Mouse (Mus musculus) lung, postnatal 25 days (tissue): ENCODE measurements around the gene Cerk.
"Not testable (repeated sequence)": the region's sequence is repeated elsewhere in the genome, so short reads cannot be mapped to it uniquely, and the experiment has no call there.

Source experiments
- DNase-seq: peaks from one replicate; pipeline ENCODE4 v3.0.0; 2022; ENCODE audit warnings: low spot score

Cerk gene

GRCm38 (mm10) chr15:86185689-86186569, at the start of gene Cerk:
Gene Cerk (minus strand): TSS chr15:86186141.
- peak; percentile 84 for DNase-seq

DNA sequence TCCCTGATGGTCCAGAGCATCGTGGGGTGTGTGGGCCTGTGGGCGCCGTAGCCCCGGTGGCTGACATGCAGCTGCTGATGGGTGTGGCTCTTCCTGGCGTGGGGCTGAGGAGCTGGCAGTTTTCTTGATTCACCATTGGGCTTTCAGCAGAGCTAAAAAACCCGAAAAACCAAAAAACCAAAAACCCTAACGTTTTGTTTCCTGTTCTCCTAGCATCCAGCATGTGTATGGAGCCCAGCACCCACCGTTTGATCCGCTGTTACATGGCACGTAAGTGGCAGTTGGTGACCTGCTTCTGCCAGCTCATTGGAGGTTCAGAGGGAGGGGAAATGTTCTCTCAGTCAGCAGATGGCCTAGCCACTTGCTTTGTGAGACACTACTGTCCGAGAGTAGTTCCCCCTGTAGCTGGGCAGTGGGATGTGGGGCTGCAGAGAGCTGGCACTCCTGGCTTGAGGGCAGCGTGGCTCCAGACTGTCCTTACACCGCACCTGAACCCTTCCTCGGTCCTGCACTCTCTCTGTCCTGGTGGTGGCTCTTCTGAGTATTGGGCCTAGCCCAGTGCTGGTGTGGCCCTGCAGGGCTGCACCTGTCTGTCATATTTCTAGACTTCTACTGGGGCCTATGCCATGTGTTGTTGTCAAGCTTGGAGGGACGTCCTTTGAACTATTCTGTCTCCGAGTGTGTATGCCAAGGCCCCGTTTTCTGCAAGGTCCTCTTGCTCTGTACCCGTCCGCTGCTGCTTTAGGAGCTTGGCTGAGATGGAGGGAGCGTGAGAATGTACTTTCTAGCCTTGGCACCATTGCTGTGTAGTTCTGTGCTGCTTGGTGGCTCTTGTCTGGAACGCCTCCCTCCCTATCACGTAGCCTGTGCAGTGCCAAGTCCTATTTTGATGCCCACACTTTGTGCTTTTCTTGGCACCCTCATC, 48.8 kb upstream of the Cerk start:
- DNase-seq = no peak

- DNase-seq = no peak
Measured at GRCm38 (mm10) chr15:86234001-86234400, 48.1 kb upstream of the Cerk start.

- DNase-seq = no peak
Measured at GRCm38 (mm10) chr15:86231831-86232512, 46.0 kb upstream of the Cerk start.

GRCm38 (mm10) chr15:86231170-86231569, 45.2 kb upstream of the Cerk start:
- DNase-seq = no peak

DNA sequence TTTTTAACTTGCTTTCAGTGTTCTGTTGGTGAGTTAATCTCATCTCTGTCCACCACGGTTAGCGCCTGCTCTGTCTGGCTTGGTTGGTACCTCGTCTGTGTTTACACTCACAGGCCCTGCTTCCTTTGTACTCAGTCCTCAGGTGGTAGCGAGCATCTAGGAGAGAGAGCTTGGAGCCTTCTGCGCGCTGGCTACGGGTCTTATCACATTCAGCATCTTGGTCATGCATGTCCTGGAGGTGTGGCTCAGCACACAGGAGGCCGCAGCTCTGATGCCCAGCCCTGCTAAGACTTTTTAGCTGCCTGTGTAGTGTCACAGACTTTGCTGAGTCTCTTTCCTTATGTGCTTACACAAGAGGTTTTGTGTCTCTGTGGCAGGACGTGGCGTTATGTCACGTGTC, 43.7 kb upstream of the Cerk start:
- no peak for DNase-seq

GRCm38 (mm10) chr15:86229088-86229487, 43.1 kb upstream of the Cerk start:
- DNase-seq = no peak

GRCm38 (mm10) chr15:86228186-86228585, 42.2 kb upstream of the Cerk start:
- DNase-seq = peak; percentile 72

GRCm38 (mm10) chr15:86226968-86227367, 41.0 kb upstream of the Cerk start:
- no peak for DNase-seq

DNA sequence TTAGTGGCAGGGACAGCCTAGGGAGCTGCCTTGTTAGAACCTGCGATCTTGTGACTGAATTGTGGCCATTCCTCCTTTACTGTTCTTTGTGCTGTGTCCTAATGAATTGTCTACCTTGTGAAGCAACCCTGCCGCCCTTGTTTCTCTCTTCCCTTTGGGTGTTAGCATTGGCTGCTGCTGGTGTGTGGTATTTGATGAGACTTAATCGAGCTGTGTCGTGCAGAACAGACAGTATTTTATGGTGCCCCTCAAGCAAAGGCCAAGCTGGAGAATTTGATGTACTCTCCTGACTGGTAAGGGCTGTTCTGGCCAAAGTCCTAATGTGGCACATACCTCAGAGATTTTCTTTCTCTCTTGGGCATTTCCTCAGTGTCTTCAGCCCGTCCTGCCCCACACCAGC, 40.3 kb upstream of the Cerk start:
- DNase-seq = no peak

GRCm38 (mm10) chr15:86224972-86225551, 39.1 kb upstream of the Cerk start:
- peak; percentile 46 for DNase-seq

DNA sequence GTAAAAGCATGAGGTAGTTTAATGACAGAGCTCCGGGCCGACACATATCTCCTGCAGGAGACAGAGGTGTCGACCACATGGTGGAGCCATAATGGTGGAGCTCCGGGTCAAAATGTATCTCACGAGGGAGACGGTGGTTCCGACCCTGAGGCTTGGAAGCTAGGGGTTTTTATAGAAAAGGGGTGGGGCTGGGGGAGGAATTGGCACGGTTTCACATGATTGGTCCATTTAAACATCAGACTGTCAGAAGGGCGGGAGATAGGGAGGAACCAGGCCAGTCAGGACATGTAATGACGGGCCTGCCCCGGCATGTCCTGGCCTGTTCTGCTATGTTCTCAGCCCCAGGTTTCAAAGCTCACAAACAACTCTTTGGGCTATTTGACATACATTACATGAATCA, 36.0 kb upstream of the Cerk start:
- DNase-seq = not testable (repeated sequence)

GRCm38 (mm10) chr15:86221369-86221768, 35.4 kb upstream of the Cerk start:
- DNase-seq = no peak

DNA sequence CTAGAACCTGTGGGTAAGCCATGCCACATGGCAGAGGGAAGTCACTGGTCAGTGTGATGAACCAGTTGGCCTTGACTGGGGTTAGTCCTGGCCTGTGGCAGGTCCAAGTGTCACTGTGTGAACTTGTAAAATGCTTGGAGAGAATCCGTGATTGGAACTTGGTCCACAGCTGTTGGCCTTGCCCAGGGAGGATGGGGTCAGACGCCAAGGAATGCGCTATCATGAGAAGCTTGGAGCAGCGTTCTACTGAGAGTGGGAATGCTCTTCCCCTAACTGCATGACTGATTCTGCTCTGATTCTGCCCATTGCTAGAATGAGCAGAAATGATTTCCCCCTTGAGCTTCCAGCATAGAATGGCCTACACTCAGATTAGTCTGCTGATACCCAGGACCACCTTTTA, 34.8 kb upstream of the Cerk start:
- no peak for DNase-seq

DNA sequence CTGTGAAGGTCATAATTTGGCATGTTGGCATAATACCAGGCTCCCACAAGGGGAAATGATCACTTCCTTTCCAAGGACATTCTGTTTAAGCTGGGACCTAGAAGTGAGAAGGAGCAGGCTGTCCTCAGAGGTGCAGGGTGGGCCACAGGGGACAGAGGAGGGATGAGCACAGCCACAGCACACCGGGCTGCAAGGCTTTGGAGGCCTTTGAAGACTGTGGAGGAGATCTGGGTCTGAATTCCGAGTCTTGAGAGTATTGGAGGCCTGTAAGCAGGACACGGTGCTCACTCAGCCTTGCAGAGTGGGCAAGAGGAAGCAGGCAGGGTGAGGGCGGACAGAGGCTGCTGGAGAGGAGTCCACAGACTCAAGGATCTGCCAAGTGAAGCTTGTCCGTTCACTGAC, 34.3 kb upstream of the Cerk start:
- DNase-seq = peak; percentile 88

GRCm38 (mm10) chr15:86219534-86220228, 33.7 kb upstream of the Cerk start:
- DNase-seq = no peak

DNA sequence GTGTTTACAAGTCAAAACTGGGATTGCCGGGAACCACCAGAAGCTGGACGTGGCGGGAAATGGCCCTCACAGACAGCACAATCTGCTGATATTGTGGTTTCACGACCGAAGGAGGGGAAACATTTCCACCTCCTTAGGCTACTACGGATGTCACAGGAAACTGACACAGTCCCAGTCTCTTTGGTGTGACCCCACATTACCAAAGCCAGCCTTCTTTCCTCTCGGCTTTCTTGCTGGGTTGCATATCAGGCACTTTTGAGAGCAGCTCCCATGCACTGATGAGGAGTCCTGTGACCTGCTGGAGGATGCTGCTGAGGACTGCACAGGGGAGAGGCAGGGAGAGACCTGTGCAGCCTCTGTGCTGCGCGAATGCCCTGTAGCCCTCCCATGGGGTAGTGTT, 30.7 kb upstream of the Cerk start:
- not testable (repeated sequence) for DNase-seq

- DNase-seq = peak; percentile 44
Measured at GRCm38 (mm10) chr15:86214549-86215201, 28.7 kb upstream of the Cerk start.

DNA sequence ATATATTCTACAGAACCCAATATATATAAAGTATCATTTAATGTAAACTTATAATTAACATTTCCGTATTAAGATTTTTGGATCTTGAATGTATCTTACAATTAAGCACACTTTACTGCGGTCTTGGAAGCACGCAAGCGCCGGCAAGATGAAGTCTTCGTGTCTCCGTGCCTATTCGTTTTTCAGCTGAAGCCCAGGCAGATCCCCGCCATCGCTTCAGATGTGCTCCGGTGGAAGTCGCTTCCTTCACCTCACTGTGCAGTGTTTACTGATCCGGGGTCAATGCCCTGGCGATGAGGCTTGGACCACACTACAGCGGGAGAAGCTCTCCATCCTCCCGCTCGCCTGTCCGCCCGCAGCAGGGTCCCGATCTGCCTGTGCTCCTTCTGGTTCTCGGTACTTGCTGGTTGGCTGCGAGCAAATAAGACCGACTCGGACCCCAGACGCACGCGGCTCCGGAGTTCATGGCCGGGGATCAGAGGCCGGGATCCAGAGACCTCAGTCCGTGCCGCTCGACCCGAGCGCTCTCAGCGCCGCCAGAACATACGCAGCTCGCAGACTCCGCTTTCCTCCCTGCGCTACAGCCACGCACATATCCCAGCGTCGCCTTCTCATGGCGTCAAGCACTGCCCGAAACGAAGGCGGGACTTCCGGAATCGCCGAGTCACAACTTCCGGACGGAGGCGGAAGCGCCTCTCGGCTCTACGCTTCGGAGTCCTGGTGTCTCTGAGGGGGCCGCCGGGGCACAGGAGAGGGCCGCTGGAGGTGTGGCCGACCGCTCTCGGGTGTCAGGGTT, 28.0 kb upstream of the Cerk start, which contains the start of gene Tbc1d22a:
Gene Tbc1d22a (plus strand): TSS at position 707 of the 796 bp plus-strand sequence.
- DNase-seq = peak; percentile 93

DNA sequence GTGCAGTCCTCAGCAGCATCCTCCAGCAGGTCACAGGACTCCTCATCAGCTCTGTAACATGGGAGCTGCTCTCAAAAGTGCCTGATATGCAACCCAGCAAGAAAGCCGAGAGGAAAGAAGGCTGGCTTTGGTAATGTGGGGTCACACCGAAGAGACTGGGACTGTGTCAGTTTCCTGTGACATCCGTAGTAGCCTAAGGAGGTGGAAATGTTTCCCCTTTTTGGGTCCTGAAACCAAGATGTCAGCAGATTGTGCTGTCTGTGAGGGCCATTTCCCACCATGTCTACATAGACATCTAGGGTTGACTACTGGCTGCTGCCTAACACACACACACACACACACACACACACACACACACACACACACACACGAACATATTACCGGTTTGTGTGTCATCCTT, 26.3 kb upstream of the Cerk start:
- DNase-seq = not testable (repeated sequence)
